Mouse (Mus musculus): ENCODE measurements around the gene Pik3r3. TPM values are rescaled to one million over a fixed set of nuclear protein-coding genes. Genes with fewer than 3 reads are reported as not detected.

The Pik3r3 gene
- total RNA-seq, 2 experiments from 2014 or later, result 38.3 to 47.1 TPM

Other genes with a start within 250 kb of the Pik3r3 start
- 100 to 1,000 TPM in 1 of 2 experiments, 10 to 100 TPM in 1; 86.6 to 108 TPM for gene Faah, start 203.7 kb upstream of the Pik3r3 start, total RNA-seq (2021)
- 1 to 10 TPM; 8.1 to 8.2 TPM for gene Nsun4, start 167.7 kb upstream of the Pik3r3 start, total RNA-seq (2021)
- 100 to 1,000 TPM; 402 to 460 TPM for gene Uqcrh, start 146.5 kb upstream of the Pik3r3 start, total RNA-seq (2021)
- 10 to 100 TPM; 51.9 to 52.8 TPM for gene Lrrc41, start 146.3 kb upstream of the Pik3r3 start, total RNA-seq (2021)
- gene Rad54l, start 97.9 kb upstream of the Pik3r3 start, total RNA-seq (2021), result 1 to 10 TPM; 1.6 to 2.1 TPM
- gene Pomgnt1, start 97.8 kb upstream of the Pik3r3 start, total RNA-seq (2021), result 10 to 100 TPM; 72.8 to 76.9 TPM
- gene Lurap1, start 70.3 kb upstream of the Pik3r3 start, total RNA-seq (2021), result 10 to 100 TPM; 23.5 to 29.6 TPM
- gene Tspan1, start 54.0 kb upstream of the Pik3r3 start, total RNA-seq (2021), result under 1 TPM in 1 of 2 experiments, not detected in 1; 0.27 TPM
- not detected for gene 1700042G07Rik, start 48.2 kb upstream of the Pik3r3 start, total RNA-seq (2021)
- not detected for gene Gm49337, start 48.2 kb upstream of the Pik3r3 start, total RNA-seq (2021)
- 100 to 1,000 TPM; 110 to 133 TPM for gene Mast2, start 242.6 kb downstream of the Pik3r3 start, total RNA-seq (2021)